Mouse (Mus musculus): ENCODE data around the gene Zfp536.

GRCm38 (mm10) chr7:37773312-37773702, at the start of gene Zfp536:
- no peak for TF ChIP-seq CTCF (IDR thresholded peaks at IDR 0.05; ENCODE audit: borderline replicate concordance, control insufficient read depth, extremely low read depth, insufficient read depth, low read length, poor library complexity)
- no peak for TF ChIP-seq POLR2A (IDR thresholded peaks at IDR 0.05; ENCODE audit: control insufficient read depth, extremely low read depth, insufficient read depth, low read length, poor library complexity)

Data from thymus, adult 2 months (tissue).